Mouse (Mus musculus): ENCODE data around the gene Kmt5c.

Kmt5c gene

GRCm38 (mm10) chr7:4739544-4740275 is at the start of gene Kmt5c:
Gene Kmt5c (plus strand): TSS chr7:4740115.
- peak; percentile 95 for DNase-seq

- peak; percentile 89 for DNase-seq
Observed at GRCm38 (mm10) chr7:4690387-4690786, 49.5 kb upstream of the Kmt5c start, which contains the start of gene Brsk1. Gene Brsk1 (plus strand): TSS chr7:4690604.

- peak; percentile 25 for DNase-seq
Observed at GRCm38 (mm10) chr7:4690951-4691653, 48.8 kb upstream of the Kmt5c start.

- no peak for DNase-seq
Observed at GRCm38 (mm10) chr7:4693004-4693403, 46.9 kb upstream of the Kmt5c start.

GRCm38 (mm10) chr7:4702334-4702733 is 37.6 kb upstream of the Kmt5c start:
- DNase-seq: no peak

GRCm38 (mm10) chr7:4703195-4703594 is 36.7 kb upstream of the Kmt5c start:
- no peak for DNase-seq

GRCm38 (mm10) chr7:4705098-4705497 is 34.8 kb upstream of the Kmt5c start:
- peak; percentile 51 for DNase-seq

- DNase-seq: no peak
Observed at GRCm38 (mm10) chr7:4712594-4712993, 27.3 kb upstream of the Kmt5c start.

- DNase-seq: no peak
Observed at GRCm38 (mm10) chr7:4716955-4717354, 23.0 kb upstream of the Kmt5c start.

GRCm38 (mm10) chr7:4719276-4719675 is 20.6 kb upstream of the Kmt5c start:
- DNase-seq: no peak

- DNase-seq: peak; percentile 36
Observed at GRCm38 (mm10) chr7:4723508-4723907, 16.4 kb upstream of the Kmt5c start.

- no peak for DNase-seq
Observed at GRCm38 (mm10) chr7:4724359-4724758, 15.6 kb upstream of the Kmt5c start.

- no peak for DNase-seq
Observed at GRCm38 (mm10) chr7:4725169-4725568, 14.7 kb upstream of the Kmt5c start, which contains the start of gene Tmem150b. Gene Tmem150b (minus strand): TSS chr7:4725249.

GRCm38 (mm10) chr7:4731090-4731489 is 8.8 kb upstream of the Kmt5c start:
- DNase-seq: no peak

GRCm38 (mm10) chr7:4732968-4733392 is 6.9 kb upstream of the Kmt5c start:
- no peak for DNase-seq

- no peak for DNase-seq
Observed at GRCm38 (mm10) chr7:4739041-4739543, 823 bp upstream of the Kmt5c start.

- DNase-seq: no peak
Observed at GRCm38 (mm10) chr7:4740309-4740727, 403 bp downstream of the Kmt5c start.

GRCm38 (mm10) chr7:4741151-4741550 is 1.2 kb downstream of the Kmt5c start:
- no peak for DNase-seq

GRCm38 (mm10) chr7:4741672-4742481 is 2.0 kb downstream of the Kmt5c start:
- DNase-seq: no peak

GRCm38 (mm10) chr7:4742482-4742819 is 2.5 kb downstream of the Kmt5c start:
- DNase-seq: no peak

GRCm38 (mm10) chr7:4743354-4743753 is 3.4 kb downstream of the Kmt5c start:
- no peak for DNase-seq

- DNase-seq: no peak
Observed at GRCm38 (mm10) chr7:4744886-4745285, 5.0 kb downstream of the Kmt5c start.

GRCm38 (mm10) chr7:4746326-4746980 is 6.5 kb downstream of the Kmt5c start:
- DNase-seq: no peak

Measured in right cerebral cortex, postnatal 14 days (tissue).